ENCODE assay signal across 16 mouse cellular contexts in genomic region chr14:21489116-21489485, GRCm38 (mm10). TPM values are rescaled to one million over a fixed set of nuclear protein-coding genes. Genes with fewer than 3 reads are reported as not detected.
DNase-seq lines count a peak whose midpoint lies in the region; ATAC-seq and TF ChIP-seq lines count a peak whose summit lies in the region.
"Had no signal": no experiment of that assay in that cellular context is flagged by ENCODE, and none has a peak within 500 bp of the region (broad histone marks: within the 10 kb centered on the region; RNA-seq: fewer than 3 reads in every experiment).

No protein-coding gene starts in this region.

- H3K4me3 ChIP-seq in E14TG2a.4 (replicated peaks; ENCODE audit: low read length) = peak overlapping the region; percentile 66
- H3K4me3 ChIP-seq in forebrain, embryonic 16.5 days (replicated peaks; ENCODE audit: low read length) = no peak overlapping the region
- H3K4me3 ChIP-seq in midbrain, embryonic 12.5 days = no peak overlapping the region
- no peak overlapping the region for H3K4me3 ChIP-seq in intestine, embryonic 16.5 days (ENCODE audit: low read length)
- no peak overlapping the region for H3K4me3 ChIP-seq in intestine, postnatal 0 days (ENCODE audit: low read depth, low read length)
- H3K4me3 ChIP-seq: heart, embryonic 13.5 days; liver, embryonic 15.5 days had no signal

- DNase-seq in adrenal gland, postnatal 14 days = peak; percentile 52
- DNase-seq in retina, postnatal 1 day = no peak
- DNase-seq: cerebellum, adult 8-10 months; gastrocnemius, postnatal 25 days; layer of hippocampus, adult 9-11 months; left cerebral cortex, postnatal 4 days; thymus, postnatal 36 days had no signal

- H3K4me1 ChIP-seq in E14TG2a.4 (replicated peaks; ENCODE audit: low read depth, low read length) = peaks cover 77% of the 10 kb centered on the region
- H3K4me1 ChIP-seq in forebrain, embryonic 16.5 days (replicated peaks; ENCODE audit: control insufficient read depth, insufficient read depth, low read length) = 0 out of 2 replicates have a peak, but pooled peaks cover 4% of the 10 kb centered on the region
- H3K4me1 ChIP-seq in midbrain, embryonic 12.5 days = peaks cover 8% of the 10 kb centered on the region
- H3K4me1 ChIP-seq in intestine, embryonic 16.5 days (ENCODE audit: control insufficient read depth, insufficient read depth, low read length) = 0 out of 2 replicates have a peak, but pooled peaks cover 4% of the 10 kb centered on the region
- H3K4me1 ChIP-seq in intestine, postnatal 0 days (replicated peaks; ENCODE audit: control insufficient read depth, insufficient read depth, low read length) = no peaks in the 10 kb centered on the region
- H3K4me1 ChIP-seq: heart, embryonic 13.5 days; liver, embryonic 15.5 days had no signal

- 5% methylated on average over 3 of the region's 3 CpGs for WGBS in forebrain, embryonic 16.5 days
- 47% methylated on average over 3 of the region's 3 CpGs for WGBS in midbrain, embryonic 12.5 days
- WGBS in intestine, embryonic 16.5 days = 78% methylated on average over 3 of the region's 3 CpGs
- 86% methylated on average over 3 of the region's 3 CpGs for WGBS in intestine, postnatal 0 days

- H3K4me2 ChIP-seq in forebrain, embryonic 16.5 days (ENCODE audit: low read length) = no peak overlapping the region
- H3K4me2 ChIP-seq in midbrain, embryonic 12.5 days (replicated peaks) = no peak overlapping the region
- no peak overlapping the region for H3K4me2 ChIP-seq in intestine, embryonic 16.5 days (ENCODE audit: low read depth, low read length)
- no peak overlapping the region for H3K4me2 ChIP-seq in intestine, postnatal 0 days (replicated peaks; ENCODE audit: low read depth)
- H3K4me2 ChIP-seq: heart, embryonic 13.5 days; liver, embryonic 15.5 days had no signal

- H3K27me3 ChIP-seq in E14TG2a.4 (ENCODE audit: insufficient read depth, low read length) = no peaks in the 10 kb centered on the region
- H3K27me3 ChIP-seq in forebrain, embryonic 16.5 days (replicated peaks; ENCODE audit: control insufficient read depth, insufficient read depth, low read length) = no peaks in the 10 kb centered on the region
- H3K27me3 ChIP-seq in midbrain, embryonic 12.5 days = no peaks in the 10 kb centered on the region; the same call in 1 of the 2 replicates
- no peaks in the 10 kb centered on the region for H3K27me3 ChIP-seq in intestine, embryonic 16.5 days (replicated peaks; ENCODE audit: control insufficient read depth, insufficient read depth, low read length)
- no peaks in the 10 kb centered on the region for H3K27me3 ChIP-seq in intestine, postnatal 0 days (replicated peaks; ENCODE audit: control insufficient read depth, insufficient read depth, low read length)
- H3K27me3 ChIP-seq: heart, embryonic 13.5 days; liver, embryonic 15.5 days; Patski had no signal

- no peak for TF ChIP-seq CTCF in E14TG2a.4 (conservative IDR thresholded peaks at IDR 0.05; ENCODE audit: low read length)
- no peak for TF ChIP-seq CTCF in intestine, postnatal 0 days (IDR thresholded peaks at IDR 0.05; ENCODE audit: low read depth)

- H3K9ac ChIP-seq in forebrain, embryonic 16.5 days (replicated peaks; ENCODE audit: low read depth, low read length) = no peak overlapping the region
- H3K9ac ChIP-seq in midbrain, embryonic 12.5 days (replicated peaks) = no peak overlapping the region
- no peak overlapping the region for H3K9ac ChIP-seq in intestine, embryonic 16.5 days (ENCODE audit: low read depth, low read length)
- no peak overlapping the region for H3K9ac ChIP-seq in intestine, postnatal 0 days (ENCODE audit: low read depth, low read length)
- H3K9ac ChIP-seq: heart, embryonic 13.5 days; liver, embryonic 15.5 days had no signal

- peak; percentile 88 for ATAC-seq in forebrain, embryonic 16.5 days
- ATAC-seq in midbrain, embryonic 12.5 days (ENCODE audit: low FRiP score, low read depth) = no peak
- ATAC-seq in intestine, embryonic 16.5 days = no peak
- no peak for ATAC-seq in intestine, postnatal 0 days
- ATAC-seq: Patski had no signal

- H3K27ac ChIP-seq in forebrain, embryonic 16.5 days (ENCODE audit: low read length) = no peak overlapping the region; the same call in 1 of the 2 replicates
- H3K27ac ChIP-seq in midbrain, embryonic 12.5 days (replicated peaks) = peak overlapping the region; percentile 64
- no peak overlapping the region for H3K27ac ChIP-seq in intestine, embryonic 16.5 days (ENCODE audit: low read length)
- H3K27ac ChIP-seq in intestine, postnatal 0 days (ENCODE audit: low read depth, low read length) = no peak overlapping the region
- H3K27ac ChIP-seq: heart, embryonic 13.5 days; kidney, postnatal 0 days; liver, embryonic 15.5 days had no signal

- H3K9me3 ChIP-seq in E14TG2a.4 (ENCODE audit: low read length) = no peaks in the 10 kb centered on the region
- H3K9me3 ChIP-seq in forebrain, embryonic 16.5 days (ENCODE audit: control insufficient read depth, low read length) = no peaks in the 10 kb centered on the region
- no peaks in the 10 kb centered on the region for H3K9me3 ChIP-seq in midbrain, embryonic 12.5 days
- H3K9me3 ChIP-seq in intestine, embryonic 16.5 days (ENCODE audit: control insufficient read depth, low read length) = no peaks in the 10 kb centered on the region
- no peaks in the 10 kb centered on the region for H3K9me3 ChIP-seq in intestine, postnatal 0 days (ENCODE audit: control insufficient read depth)
- H3K9me3 ChIP-seq: heart, embryonic 13.5 days; liver, embryonic 15.5 days had no signal

- peaks cover 84% of the 10 kb centered on the region for H3K36me3 ChIP-seq in E14TG2a.4 (ENCODE audit: insufficient read depth, low read length)
- H3K36me3 ChIP-seq in forebrain, embryonic 16.5 days (ENCODE audit: control insufficient read depth, insufficient read depth) = no peaks in the 10 kb centered on the region
- no peaks in the 10 kb centered on the region for H3K36me3 ChIP-seq in midbrain, embryonic 12.5 days
- no peaks in the 10 kb centered on the region for H3K36me3 ChIP-seq in intestine, embryonic 16.5 days (ENCODE audit: control insufficient read depth, insufficient read depth, low read length)
- H3K36me3 ChIP-seq in intestine, postnatal 0 days (ENCODE audit: control insufficient read depth, insufficient read depth) = no peaks in the 10 kb centered on the region
- H3K36me3 ChIP-seq: heart, embryonic 13.5 days; liver, embryonic 15.5 days had no signal

RNA-seq across cellular contexts. Expression of gene Kat6b, which starts 7.9 kb away (rescaled TPM):
- 43.4 and 45.3 TPM in 2 replicates for total RNA-seq in adrenal gland, postnatal 14 days (2021)
- polyA plus RNA-seq in forebrain, embryonic 16.5 days (2015; fragmentation: Nextera tagmentation; extraction: Ambion mirVana) = 31.9 and 34.6 TPM in 2 replicates
- polyA plus RNA-seq in midbrain, embryonic 12.5 days (2016; fragmentation: Nextera tagmentation; extraction: Ambion mirVana) = 25.4 and 28.2 TPM in 2 replicates
- polyA plus RNA-seq in intestine, embryonic 16.5 days (2015; fragmentation: Nextera tagmentation; extraction: Ambion mirVana) = 7.1 and 8.0 TPM in 2 replicates
- polyA plus RNA-seq in intestine, postnatal 0 days (2015; fragmentation: Nextera tagmentation; extraction: Ambion mirVana) = 4.8 and 5.5 TPM in 2 replicates
